Mouse (Mus musculus): ENCODE results near the gene Sppl3. TPM values are rescaled to one million over a fixed set of nuclear protein-coding genes. Genes with fewer than 3 reads are reported as not detected.

Sppl3 gene
- total RNA-seq, 2 experiments from 2014 or later, result 21.7 to 43.9 TPM

DNA sequence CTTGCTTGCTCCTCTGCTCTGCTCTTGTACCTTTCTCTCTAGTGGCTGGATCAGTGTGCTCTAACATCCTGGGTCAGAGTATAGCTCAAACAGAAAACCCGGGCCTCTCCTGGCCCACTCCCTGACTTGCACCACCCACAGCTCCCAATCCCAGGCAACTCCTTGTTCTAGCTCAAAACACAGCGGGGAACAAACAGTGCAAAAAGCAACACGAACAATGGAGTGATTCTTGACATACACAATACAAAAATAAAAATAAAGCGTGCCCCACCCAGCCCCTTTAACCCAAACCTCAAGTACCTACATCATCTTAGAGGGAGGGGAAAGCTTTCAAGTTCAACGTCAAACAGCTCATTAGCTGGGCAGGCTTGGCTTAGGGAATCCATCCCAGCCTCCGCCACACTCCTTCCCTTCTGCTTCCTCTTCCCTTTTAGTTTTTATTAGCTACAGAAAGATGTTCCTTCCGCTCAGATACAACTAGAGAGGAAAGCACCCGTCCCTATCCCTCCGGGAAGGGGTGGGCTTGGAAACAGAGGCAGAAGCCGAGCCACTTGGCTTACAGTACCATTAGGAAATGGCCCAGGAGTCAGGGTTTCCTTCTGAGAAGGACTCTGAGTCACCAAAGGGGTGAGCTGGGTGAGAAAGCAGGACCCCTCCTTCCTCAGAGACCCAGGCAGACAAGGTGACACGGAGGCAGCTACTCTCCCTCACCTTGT is 134.5 kb downstream of the Sppl3 start:
- no peak for ATAC-seq (replicated peaks; ENCODE audit: poor library complexity, severe bottlenecking)

DNA sequence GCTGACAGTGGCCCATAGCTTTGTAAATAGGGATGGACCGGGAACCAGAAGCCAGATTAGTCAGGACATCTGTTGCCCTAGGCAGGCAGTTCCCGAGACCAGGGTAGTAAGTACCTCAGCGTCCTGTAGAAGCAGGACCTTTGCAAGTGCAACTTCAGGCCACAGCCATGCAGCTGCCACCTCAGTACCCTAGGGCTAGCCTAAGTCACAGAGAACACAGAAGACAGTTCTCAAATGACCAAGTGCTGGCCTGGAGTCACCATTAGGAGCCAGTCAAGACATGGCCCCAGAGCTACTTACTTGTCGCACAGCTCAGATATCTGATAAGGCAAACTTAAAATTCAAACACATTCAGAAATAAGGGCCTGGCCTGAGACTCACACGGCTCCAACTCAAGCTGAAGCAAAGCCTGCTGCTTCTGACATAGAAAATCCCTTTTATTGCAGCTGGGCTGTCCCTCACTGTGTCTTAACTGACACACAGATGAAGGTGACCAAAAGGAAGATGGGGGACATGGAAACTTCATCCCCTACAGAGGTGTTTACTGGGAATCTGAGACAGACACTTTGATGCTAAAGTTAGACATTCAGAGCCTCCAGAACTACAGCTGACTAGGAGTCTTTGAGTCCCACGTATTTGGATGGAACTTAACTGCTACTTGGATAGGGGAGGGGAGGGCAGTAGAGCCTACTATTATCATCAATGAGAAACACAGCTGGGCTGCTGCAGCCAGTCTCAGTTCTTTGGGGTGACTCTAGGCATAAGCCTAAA is 135.2 kb downstream of the Sppl3 start:
- no peak for ATAC-seq (replicated peaks; ENCODE audit: poor library complexity, severe bottlenecking)

DNA sequence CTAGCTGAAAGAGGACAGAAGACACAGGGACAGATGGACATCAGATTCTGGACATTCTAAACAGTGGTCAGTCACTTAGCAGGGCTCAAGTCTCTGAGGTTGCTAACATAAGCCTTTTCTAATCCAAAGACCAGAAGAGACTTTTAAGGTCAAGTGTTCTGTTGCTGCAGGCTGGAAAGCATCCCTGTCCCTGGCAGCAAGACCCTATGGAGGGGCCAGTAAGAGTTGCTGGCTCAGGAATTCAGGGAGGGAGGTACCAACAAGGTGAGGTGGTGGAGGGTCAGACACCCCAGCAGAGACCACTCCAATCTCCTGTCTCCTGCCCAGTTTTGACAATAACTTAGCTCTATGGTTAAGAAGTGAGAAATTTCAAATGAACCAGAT is 135.8 kb downstream of the Sppl3 start:
- no peak for ATAC-seq (replicated peaks; ENCODE audit: poor library complexity, severe bottlenecking)

DNA sequence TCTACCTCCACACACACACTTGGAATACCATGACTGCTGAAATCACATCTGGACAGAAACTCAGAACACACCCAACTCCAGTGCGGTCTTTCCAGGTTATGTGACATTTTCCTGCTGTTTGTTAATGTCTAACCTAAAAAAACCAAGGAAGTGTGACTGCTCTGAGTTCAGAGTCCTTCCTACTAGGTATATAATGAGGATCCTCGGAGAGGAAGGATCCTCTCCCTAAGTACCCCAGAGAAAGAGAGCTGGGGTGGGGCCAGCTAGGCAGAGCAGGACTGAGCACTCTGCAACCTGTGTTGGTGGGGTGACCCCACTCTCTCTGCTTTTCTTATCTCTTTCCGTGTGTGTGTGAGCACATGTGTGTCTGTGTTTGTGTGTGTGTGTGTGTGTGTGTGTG is 136.5 kb downstream of the Sppl3 start:
- ATAC-seq (replicated peaks; ENCODE audit: poor library complexity, severe bottlenecking), result no peak

DNA sequence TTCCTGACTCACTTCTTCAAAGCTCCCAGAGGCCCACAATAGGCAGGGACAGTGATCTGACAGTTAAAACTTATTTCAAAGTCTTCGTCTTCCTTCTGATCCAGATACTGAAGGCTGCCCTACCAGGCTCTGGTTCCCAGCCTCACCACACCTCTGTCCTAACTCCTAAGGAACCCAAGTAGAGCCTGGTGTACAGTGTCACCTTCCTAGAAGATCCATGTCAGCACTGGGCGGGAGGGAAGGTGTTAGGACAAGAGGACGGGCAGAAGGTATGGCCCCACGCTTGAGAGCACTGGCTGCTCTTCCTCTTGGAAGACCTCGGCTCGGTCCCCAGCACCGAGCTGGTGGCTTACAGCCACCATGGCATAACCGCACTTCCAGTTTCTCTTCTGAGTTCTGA is 137.4 kb downstream of the Sppl3 start:
- ATAC-seq (replicated peaks; ENCODE audit: poor library complexity, severe bottlenecking), result no peak

Other genes with a start within 250 kb of the Sppl3 start
- 271 and 278 TPM in 2 replicates for gene Ankrd13a, start 236.5 kb upstream of the Sppl3 start, total RNA-seq (2014; fragmentation: Nextera tagmentation)
- gene Ankrd13a, start 236.5 kb upstream of the Sppl3 start, total RNA-seq (2017), result 310 and 331 TPM in 2 replicates
- gene Git2, start 235.6 kb upstream of the Sppl3 start, total RNA-seq (2014; fragmentation: Nextera tagmentation), result 113 and 128 TPM in 2 replicates
- gene Git2, start 235.6 kb upstream of the Sppl3 start, total RNA-seq (2017), result 77.9 and 117 TPM in 2 replicates
- gene 1500011B03Rik, start 187.7 kb upstream of the Sppl3 start, total RNA-seq (2014; fragmentation: Nextera tagmentation), result 44.4 and 76.8 TPM in 2 replicates
- gene 1500011B03Rik, start 187.7 kb upstream of the Sppl3 start, total RNA-seq (2017), result 44.0 and 57.4 TPM in 2 replicates
- gene 4930519G04Rik, start 157.5 kb upstream of the Sppl3 start, total RNA-seq (2014; fragmentation: Nextera tagmentation), result 1.6 TPM in 1 of 2 replicates, not detected in the other
- not detected in 2 replicates for gene 4930519G04Rik, start 157.5 kb upstream of the Sppl3 start, total RNA-seq (2017)
- gene Gm9936, start 152.5 kb upstream of the Sppl3 start, total RNA-seq (2014; fragmentation: Nextera tagmentation), result not detected in 2 replicates
- gene Gm9936, start 152.5 kb upstream of the Sppl3 start, total RNA-seq (2017), result not detected in 2 replicates
- 6.7 and 10.4 TPM in 2 replicates for gene Oasl2, start 114.2 kb upstream of the Sppl3 start, total RNA-seq (2014; fragmentation: Nextera tagmentation)
- gene Oasl2, start 114.2 kb upstream of the Sppl3 start, total RNA-seq (2017), result 4.7 and 7.6 TPM in 2 replicates
- gene Oasl1, start 87.9 kb upstream of the Sppl3 start, total RNA-seq (2014; fragmentation: Nextera tagmentation), result 5.2 and 5.4 TPM in 2 replicates
- gene Oasl1, start 87.9 kb upstream of the Sppl3 start, total RNA-seq (2017), result 0.73 and 1.8 TPM in 2 replicates
- gene 2210016L21Rik, start 69.0 kb upstream of the Sppl3 start, total RNA-seq (2014; fragmentation: Nextera tagmentation), result 9.0 and 12.3 TPM in 2 replicates
- gene 2210016L21Rik, start 69.0 kb upstream of the Sppl3 start, total RNA-seq (2017), result 10.7 and 14.2 TPM in 2 replicates
- not detected in 2 replicates for gene Hnf1a, start 40.0 kb upstream of the Sppl3 start, total RNA-seq (2014; fragmentation: Nextera tagmentation)
- gene Hnf1a, start 40.0 kb upstream of the Sppl3 start, total RNA-seq (2017), result not detected in 2 replicates
- not detected in 2 replicates for gene Gm10401, start 87.2 kb downstream of the Sppl3 start, total RNA-seq (2014; fragmentation: Nextera tagmentation)
- 0.26 TPM in 1 of 2 replicates, not detected in the other for gene Gm10401, start 87.2 kb downstream of the Sppl3 start, total RNA-seq (2017)
- 32.0 and 59.2 TPM in 2 replicates for gene Acads, start 108.2 kb downstream of the Sppl3 start, total RNA-seq (2014; fragmentation: Nextera tagmentation)
- gene Acads, start 108.2 kb downstream of the Sppl3 start, total RNA-seq (2017), result 24.3 and 27.6 TPM in 2 replicates
- gene Unc119b, start 123.8 kb downstream of the Sppl3 start, total RNA-seq (2014; fragmentation: Nextera tagmentation), result 12.5 and 16.4 TPM in 2 replicates
- gene Unc119b, start 123.8 kb downstream of the Sppl3 start, total RNA-seq (2017), result 8.1 and 10.3 TPM in 2 replicates
- 247 and 279 TPM in 2 replicates for gene Mlec, start 147.0 kb downstream of the Sppl3 start, total RNA-seq (2014; fragmentation: Nextera tagmentation)
- 290 and 318 TPM in 2 replicates for gene Mlec, start 147.0 kb downstream of the Sppl3 start, total RNA-seq (2017)
- not detected in 2 replicates for gene Cabp1, start 183.2 kb downstream of the Sppl3 start, total RNA-seq (2014; fragmentation: Nextera tagmentation)
- not detected in 2 replicates for gene Cabp1, start 183.2 kb downstream of the Sppl3 start, total RNA-seq (2017)
- gene Pop5, start 224.7 kb downstream of the Sppl3 start, total RNA-seq (2014; fragmentation: Nextera tagmentation), result 92.9 and 109 TPM in 2 replicates
- 74.0 and 75.4 TPM in 2 replicates for gene Pop5, start 224.7 kb downstream of the Sppl3 start, total RNA-seq (2017)

Data from granulocyte monocyte progenitor cell, adult 5-6 weeks (primary cell).